Mouse (Mus musculus) heart, adult 2 months (tissue): Measurements from ENCODE around the gene Zranb3.

Experiments used
- CTCF ChIP-seq: fragments of 200-600 bp; IDR thresholded peaks from 2 replicates; pipeline ENCODE4 v1.8.1; 2022; ENCODE audit warnings: antibody characterized with exemption, mild to moderate bottlenecking, moderate library complexity
- EP300 ChIP-seq: fragments of 200-500 bp; IDR thresholded peaks from 2 replicates; pipeline ENCODE4 v1.6.1; 2011; ENCODE audit warnings: low read depth, low read length, control low read depth; ENCODE audit not compliant: insufficient read depth
- POLR2A ChIP-seq: fragments of 200-500 bp; IDR thresholded peaks from 2 replicates; pipeline ENCODE4 v1.6.1; 2011; ENCODE audit warnings: mild to moderate bottlenecking, low read depth, low read length, control low read depth; ENCODE audit not compliant: insufficient read depth

- no peak for TF ChIP-seq CTCF
- no peak for TF ChIP-seq POLR2A
- no peak for TF ChIP-seq EP300
These were observed 98.5 kb downstream of the Zranb3 start for GRCm38 (mm10) chr1:128004371-128004720.
